Mouse (Mus musculus) heart, adult 11 months (tissue): ENCODE measurements around the gene Apbb2.
A peak's percentile ranks its signal among the peaks of the same experiment; 100 is the strongest.

Experiments
- DNase-seq: peaks from one replicate; pipeline ENCODE4 v3.0.0; 2022

Gene Apbb2

DNA sequence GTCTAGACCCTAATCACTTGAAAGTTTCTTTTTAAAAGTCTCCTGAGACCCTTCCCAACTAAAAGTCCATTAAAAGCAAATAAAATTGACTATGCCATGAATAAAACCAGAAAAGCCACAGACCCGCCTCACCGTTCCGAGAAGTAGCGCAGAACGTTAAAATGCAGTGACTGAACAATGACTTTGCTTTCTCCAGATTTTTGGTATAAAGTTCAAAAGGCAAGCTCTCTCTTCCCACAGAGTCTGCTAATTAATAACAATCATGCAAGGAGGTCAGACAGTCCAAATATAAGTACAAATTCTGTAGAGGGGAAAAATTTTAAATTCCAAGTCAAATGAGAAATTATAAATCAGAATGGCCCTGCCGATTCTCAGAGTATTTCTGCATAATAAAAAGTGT lies 103.9 kb downstream of the Apbb2 start:
- peak; percentile 30 for DNase-seq

DNA sequence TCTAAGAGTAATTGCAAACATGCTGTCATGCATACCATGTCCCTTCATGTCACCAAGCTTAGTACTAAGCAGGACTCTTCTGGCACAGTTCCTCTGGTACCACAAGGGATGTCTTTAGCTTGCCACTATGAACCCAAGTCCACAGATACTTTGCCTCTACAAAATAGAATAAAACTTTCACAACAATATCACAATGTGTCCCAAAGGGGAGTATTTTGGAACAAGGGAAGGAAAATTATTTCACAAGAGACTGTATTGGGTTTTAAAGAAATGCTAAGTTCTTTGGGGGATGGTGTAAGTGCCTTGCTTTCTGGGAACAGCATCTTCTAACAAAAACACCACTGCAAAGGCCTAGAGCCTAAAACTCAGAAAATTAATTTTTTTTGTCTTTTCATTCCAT lies 105.2 kb downstream of the Apbb2 start:
- DNase-seq, result peak; percentile 88

DNA sequence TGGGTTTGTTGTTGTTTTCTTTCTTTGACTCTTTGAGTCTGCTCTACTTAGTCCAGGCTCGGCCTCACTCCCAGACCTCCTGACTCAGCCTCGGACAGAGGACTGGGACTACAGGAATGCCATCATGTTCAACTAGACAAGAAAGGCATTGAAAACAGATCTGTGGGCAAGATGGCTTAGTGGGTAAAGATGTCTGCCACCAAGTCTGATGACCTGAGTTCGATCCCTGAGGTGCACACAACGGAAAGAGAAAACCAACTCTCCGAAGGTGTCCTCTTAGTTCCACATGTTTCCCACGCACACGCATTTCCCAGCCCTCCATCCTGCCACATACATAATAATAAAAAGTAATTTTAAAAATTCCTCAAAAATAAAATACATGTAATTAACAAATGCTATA lies 106.1 kb downstream of the Apbb2 start:
- peak; percentile 84 for DNase-seq

DNA sequence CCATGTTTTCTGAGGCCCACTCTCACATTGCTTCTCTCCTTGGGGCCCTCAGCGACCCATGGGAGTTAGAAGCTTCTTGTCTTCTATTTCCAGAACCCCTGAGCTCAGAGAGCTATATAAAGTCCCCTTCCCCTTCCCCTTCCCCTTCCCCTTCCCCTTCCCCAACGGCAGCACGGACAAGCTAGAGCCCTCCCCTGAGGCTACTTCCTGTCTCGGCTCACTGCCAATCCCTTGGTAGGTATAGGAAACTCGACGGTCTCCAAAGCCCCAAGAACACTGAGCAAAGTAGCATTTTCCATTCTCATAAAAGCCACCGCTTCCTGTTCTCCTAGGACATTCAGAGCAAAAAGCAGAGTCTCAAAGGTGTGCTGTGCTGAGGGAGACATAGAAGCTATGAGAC lies 107.9 kb downstream of the Apbb2 start:
- DNase-seq, result peak; percentile 96

DNA sequence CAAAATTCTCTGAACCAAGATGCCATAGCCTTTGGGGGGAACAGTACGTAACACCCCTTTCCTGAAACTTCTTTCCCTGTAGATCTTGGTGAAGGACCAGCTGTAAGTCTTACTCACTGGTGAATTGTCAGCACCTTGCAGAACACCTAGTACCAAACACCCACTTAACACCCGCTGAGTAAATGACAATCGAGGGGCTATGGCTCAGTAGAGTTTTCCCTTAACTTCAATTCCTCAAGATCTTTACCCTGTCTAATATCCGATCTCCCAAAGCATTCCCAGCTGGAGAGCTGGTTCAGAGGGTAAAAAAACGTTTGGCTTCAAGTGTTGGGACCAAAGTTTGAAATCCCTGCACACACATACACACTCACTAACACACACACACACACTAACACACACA lies 109.4 kb downstream of the Apbb2 start:
- DNase-seq, result peak; percentile 55

DNA sequence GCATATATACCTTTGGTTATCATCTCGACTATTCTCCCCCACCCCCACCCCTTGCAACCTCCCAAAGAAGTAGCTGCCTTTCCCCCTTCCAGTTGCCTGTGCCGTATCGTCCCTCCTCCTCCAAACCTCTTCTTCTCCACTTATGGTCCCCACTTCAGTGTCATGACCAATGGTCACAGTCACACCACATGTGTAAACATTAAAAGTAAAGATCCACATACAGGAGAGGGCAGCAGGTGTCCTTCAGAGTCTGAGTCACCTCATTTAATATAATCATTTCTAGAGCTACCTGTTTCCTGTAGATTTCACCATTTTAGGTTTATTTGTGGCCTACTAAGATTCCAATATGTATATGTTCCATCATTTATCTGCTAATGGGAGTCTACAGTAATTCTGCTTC lies 113.0 kb downstream of the Apbb2 start:
- no peak for DNase-seq

DNA sequence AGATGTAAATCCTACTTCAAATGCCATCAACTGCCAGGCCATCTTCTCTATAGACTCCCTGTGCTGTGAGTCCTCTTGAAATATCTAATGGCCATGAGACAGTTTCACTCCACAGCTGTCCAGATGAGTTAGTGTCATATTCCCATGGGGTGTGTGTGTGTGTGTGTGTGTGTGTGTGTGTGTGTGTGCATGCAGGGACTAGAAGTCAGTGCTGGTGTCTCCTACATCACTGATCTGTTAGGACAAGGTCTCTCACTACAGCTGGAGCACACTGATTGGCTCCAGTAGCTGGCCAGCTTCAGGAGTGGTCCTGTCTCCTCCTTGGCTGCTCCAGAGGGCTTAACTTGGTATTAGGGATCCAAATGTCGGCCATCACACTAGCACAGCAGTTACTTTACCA lies 113.5 kb downstream of the Apbb2 start:
- DNase-seq, result peak; percentile 81

DNA sequence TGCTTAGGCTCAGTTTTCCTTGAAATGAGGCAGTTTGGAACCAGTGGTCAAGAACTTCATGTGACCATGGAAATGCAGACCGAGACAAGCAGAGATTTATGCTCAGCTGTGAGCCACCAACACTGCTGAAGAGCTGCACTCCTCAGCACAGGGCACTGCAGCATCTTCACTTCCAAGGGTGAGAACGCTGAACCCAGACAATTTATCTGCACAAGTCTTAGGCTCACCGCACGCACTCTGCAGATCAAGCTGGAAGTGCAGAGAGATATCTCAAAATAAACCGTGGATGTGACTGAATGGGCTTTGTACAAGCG lies 114.2 kb downstream of the Apbb2 start:
- DNase-seq, result no peak

DNA sequence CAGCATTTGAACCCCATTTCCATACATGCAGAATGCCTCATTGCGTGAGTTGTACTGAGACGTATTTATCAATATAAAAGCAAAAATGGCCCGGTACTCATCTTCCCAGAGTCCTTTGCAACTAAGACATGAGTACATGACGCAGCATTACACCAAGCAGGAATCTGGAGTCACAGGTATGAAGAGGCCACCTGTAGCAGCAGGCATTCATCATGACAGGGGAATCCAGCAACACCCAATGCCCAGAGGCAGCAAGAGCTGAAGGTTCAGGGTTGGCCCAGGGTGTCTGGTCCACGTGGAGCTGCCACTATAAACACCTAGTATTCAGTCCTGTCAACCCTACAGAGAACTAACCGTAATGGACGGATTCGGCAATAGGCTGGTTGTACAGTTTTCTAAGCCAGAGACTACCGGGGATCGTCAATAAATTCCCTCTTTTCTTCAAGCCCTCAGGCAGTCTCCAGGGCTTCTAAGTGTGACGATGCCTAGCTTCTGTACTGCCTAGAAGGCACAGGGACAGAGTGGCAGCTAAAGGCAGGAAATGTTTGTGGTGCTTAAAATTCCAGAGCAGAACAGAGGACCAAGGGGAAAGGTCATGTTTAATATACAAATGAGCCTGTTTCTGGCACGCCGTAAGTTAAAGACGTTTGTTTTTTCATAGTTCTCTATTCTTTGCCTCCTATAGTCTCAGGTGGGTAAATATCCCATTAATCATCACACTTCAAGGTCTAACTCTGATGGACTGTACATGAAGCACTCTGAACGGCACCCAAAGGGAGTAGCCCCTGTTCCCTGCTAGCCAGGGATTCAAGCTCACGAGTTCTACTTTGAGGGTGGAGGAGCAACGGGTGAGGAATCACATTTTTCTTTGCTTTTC lies 114.8 kb downstream of the Apbb2 start:
- DNase-seq, result peak; percentile 91

DNA sequence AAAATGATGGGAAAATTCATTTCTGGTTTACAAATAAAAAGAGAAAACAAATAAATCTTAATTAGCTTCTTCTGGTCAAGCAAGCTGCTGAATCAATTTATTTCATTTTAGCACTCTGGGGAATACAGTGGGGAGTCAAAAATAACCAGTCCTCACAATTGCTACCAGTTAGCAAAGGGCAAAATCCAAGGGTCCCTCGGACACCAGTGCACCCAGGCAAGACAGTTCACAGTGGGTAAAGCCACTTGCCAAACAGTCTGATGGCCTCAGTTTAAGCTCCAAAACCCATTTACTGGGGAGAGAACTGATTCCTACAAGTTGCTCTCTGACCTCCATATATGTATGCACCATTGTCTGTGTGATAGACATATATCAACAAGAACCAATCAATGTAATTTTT lies 115.6 kb downstream of the Apbb2 start:
- peak; percentile 85 for DNase-seq

DNA sequence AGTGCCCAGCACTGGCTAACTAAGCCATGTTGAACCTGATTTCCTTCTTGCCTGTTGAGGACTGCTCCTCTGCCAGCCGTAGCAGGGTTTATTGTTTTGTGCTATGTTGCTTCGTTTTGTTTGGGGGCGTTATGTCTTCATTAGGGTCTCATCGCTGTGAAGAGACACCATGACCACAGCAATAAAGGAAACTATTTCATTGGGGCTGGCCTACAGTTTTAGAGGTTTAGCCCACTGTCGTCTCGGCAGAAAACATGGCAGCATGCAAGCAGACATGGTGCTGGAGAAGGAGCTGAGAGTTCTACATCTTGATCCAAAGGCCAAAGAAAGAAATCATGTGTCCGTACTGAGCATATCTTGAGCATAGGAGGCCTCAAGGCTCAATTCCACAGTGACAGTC lies 119.0 kb downstream of the Apbb2 start:
- DNase-seq, result peak; percentile 74

DNA sequence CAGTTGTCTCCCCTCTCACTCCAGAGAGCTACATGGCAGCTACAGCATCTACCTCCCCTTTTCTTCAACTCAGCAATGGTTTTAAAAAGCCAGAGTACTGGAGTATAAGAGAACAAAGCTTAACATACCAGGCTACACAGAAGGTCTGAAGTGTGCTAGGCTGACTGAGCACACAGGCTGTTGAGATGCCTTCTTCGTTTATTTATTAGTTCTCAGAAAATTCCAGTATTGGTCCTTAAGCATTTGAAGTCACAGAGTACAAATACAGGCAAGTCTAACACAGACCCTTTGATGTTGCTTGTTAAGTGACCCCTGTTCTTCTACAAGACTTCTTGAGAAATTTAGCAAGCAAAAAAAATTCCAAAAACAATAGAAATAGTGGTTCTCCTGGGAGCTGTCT lies 120.4 kb downstream of the Apbb2 start:
- DNase-seq, result no peak

DNA sequence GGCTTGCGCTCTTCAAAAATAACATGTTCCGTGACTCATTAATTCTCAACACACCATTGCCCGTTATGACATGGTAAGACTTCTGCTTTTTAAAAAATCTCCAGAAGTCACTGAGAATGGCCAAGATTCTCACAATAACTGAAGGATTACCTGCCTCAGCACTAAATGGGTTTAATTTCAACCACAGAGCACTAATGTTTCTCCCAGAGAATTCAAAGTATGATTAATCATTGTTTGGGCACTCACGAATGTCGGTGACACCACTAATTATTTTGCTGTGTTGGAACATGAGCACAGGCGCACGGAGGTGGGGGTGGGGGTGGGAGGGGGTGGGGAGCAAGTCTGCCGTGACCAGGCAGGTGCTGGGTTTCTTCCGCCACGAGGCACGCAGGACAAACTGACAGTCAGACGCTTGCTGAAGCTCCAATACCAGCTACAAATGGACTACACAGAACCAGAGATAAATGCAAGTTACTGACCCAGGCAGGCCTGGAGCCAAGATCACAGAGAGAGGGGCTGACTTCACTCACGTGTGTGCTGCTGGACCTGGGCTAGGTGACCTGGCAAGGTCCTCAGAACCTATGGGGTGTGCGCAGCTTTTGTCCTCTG lies 121.0 kb downstream of the Apbb2 start:
- DNase-seq, result peak; percentile 89

DNA sequence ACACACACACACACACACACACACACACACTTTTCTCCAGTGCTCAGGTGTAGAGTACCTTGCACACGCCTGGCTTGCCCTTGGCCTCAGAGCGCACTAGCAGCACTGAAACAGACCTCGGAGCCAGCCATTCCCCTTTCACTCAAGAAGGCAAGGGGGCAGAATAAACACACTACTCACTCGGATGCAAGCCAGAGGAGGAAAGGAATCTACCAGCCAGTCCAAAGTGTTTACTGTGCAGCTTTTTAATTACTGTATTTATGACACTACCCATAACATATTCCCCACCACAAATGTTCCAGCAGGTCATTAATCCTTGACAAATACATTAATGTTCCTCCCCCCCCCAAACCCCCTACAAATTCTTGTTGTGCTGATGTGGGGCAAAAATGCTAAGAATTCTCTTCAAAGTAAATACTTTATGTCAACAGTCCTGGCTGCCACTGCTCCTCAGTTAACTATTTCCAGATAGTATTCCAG lies 121.7 kb downstream of the Apbb2 start:
- DNase-seq, result peak; percentile 58

DNA sequence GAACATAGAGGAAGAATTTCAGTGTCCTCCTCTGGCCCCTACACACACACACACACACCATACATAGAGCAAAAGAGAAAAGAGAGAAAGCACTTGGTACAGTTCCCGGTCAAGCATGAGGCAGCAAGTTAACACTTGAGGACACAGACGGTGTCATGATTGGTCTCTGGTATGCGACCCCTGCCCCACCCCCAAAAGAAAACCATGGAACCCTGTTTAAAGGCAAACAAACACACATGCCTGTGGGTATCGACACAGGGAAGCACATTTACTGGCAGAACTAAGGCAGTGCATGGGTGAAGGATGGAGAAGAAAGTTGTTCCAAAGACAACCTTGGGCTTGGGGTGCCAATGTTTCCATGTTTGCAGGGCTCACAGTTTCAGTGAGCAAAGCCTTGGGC lies 123.9 kb downstream of the Apbb2 start:
- peak; percentile 79 for DNase-seq

DNA sequence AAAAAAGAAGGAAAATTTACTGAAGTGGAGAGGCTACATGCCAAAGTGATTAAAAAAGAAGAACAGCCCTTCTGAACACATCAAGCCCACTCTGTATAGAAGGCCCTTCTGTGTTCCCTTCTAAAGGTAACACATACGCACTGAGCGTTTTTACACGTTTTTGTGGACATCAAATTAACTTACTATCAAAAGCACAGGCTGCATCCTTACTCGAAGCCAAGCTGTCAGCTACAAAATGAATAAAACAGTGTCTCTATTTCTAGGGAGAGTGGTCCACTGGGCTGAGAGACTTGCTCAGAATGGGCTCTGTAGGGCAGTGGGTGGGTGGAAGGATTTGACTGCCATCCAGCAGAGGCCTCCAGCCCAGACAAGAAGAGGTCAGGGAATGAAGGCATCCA lies 126.0 kb downstream of the Apbb2 start:
- no peak for DNase-seq

DNA sequence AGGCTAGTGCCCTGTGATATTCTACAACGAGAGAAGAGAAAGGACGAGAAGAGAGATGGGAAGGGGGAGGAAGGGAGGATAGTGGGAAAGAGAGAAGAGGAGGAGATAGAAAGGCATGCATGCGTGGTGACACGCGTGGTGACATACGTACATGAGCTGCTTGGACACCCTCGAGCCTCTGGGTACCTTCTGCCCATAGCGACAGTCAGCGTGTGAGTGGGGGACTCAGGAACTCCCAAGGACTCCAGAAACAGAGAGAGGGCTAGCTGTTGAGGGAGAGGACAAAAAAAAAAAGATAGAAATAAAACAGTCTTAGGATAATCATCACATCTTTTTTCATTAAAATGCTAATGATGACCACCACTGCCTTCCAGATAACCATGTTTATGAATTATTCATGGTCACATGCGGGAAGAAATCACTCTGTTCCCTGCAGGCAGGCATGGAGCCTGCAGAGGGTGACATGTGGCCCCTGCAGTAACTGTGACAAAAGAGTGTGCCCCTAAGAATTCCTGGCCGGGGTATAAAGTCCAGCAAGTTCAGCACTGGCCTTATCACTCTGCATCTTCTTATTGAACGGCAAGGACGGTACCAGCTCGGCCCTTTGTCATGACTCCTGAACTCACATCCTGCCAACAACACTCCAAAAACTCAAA lies 126.5 kb downstream of the Apbb2 start:
- no peak for DNase-seq

DNA sequence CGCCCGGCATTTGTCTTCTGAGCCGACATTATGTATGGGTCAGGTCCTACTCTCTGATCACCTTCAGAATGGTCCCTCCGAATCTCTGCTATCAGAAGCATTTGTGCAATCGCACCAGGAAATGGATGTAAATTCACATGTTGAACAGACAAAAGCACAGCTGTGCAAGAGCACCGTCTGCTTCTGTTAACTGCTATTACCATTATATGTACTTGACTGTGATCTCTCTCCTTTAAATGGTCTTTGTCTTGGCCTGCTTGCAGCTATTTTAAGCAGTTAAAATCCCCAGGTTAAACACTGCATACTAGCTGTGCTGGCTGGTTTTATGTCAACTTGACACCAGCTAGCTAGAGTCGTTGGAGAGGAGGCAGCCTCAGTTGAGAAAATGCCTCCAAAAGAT lies 132.6 kb downstream of the Apbb2 start:
- DNase-seq, result no peak

DNA sequence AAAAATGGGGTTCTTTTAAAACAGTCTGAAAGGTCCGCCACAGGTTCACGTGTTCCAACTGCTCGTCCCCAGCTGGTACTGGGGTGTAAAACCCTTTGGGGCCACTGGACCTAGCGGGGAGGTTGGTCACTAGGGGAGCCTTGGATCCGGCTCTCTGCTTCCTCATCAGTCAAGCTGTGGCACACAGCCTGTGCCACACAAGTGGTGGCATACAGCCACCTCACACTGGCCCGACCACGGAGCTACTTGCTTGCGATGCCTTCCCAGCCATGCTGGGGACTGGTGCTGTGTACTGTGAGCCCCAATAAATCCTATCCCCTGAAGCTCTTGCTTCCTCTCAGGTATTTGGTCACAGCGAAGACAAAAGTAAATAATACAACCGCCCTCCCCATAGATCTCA lies 142.3 kb downstream of the Apbb2 start:
- DNase-seq, result no peak

DNA sequence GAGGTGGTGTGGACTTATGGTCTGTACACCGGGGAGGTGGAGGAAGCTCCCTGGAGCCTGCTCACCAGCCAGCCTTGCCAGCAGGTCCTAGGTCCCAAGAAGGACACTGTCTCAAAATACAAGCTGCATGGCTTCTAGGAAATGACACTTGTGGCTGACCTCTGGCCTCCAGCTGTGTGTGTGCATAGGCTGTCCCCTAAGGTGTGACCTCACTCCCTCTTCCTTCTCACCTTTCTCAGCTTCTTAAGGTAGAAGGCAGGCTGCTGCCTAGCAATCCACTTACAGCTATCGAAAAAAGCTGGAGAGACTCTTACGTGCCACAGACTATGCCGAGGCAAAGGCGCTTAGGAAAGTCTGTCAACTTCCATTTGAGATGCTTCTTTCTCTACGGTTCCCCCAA lies 142.8 kb downstream of the Apbb2 start:
- DNase-seq, result no peak

DNA sequence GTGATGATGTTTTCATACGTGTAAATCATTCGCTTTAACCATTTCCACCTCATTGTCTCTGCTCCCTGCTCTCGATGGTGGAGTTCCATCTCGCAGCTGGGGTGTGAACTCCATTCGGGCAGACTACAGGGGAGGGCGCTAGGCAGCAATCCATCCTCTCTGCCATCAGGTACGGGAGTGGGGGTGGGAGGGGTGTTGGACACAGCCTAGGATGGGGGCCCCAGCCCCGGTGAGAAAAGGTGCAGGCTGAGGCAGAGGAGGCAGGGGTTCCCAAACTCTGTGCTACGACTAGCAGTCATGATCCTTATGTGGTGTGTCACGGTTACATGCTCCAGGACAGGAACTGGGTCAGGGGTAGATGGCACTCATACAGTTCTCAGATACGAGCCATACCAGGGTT lies 144.4 kb downstream of the Apbb2 start:
- DNase-seq, result no peak

DNA sequence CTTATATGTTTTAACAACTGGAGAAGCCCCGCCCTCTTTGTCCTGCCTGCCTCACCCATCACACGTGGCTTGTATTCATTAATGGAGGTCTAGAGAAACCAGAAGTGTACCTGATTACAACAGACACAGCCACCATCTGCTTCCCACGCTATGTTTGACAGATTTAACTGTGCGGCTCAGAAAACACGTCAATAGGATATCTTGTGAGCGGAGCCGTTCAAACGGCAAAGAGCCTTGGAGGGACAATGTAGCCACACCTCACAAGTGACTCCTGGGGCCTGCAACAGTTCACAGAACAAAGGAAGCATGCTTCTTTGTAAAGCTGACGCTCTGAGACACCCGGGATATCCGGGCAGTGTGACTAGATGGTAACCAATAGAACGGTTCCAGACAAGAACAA lies 145.0 kb downstream of the Apbb2 start:
- peak; percentile 95 for DNase-seq

DNA sequence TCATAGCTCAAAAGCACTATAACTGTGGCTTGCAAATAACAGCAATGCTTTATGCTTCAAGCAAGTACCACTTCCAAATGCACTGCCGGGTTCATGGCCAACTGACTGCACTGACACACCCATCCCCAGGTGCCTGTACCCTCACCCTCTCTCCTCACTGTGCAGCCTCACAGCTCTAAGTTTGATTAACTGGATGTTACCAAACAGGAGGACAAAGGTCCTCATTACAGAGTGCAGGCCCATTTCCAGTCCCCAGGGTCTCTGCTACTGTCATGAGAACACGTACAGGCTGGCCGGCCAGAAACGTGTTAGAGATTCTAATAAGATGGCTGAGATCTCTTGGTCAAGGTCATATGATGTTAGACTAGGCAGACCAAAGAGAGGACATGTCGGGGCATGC lies 147.7 kb downstream of the Apbb2 start:
- DNase-seq, result peak; percentile 91

DNA sequence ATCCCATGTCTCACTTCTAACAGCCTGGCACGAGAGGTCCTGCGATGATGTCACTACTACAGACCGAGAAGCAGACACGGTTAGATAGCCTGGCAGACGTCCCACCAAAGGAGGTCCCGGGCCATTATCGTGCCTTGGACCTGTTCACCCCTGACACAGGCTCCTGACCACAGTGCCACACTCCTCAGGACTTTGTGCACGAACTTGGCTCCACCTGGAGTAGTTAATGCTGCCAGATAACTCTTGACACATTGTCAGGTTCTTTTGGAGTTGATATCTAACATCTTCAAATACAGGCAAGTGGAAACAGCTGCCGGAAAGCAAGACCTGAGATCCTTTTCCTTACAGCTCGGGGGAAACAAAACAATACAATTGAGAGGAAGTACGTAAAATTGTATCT lies 148.9 kb downstream of the Apbb2 start:
- DNase-seq, result peak; percentile 98
